Mouse (Mus musculus) CH12.LX (cell line): ENCODE data around the gene Ccnd1.

Source experiments
- CTCF ChIP-seq, 2 experiments: IDR thresholded peaks in 1 of 2; conservative IDR thresholded peaks in 1 of 2; 2 replicates each; pipeline ENCODE4 v1.5.1; 2011 to 2012; ENCODE audit warnings: low read depth in 2 of 2, low read length in 2 of 2, improper control_type of control experiment in 1 of 2, inconsistent platforms in 1 of 2, mild to moderate bottlenecking in 1 of 2, moderate library complexity in 1 of 2
- MAZ ChIP-seq: IDR thresholded peaks from 2 replicates; pipeline ENCODE4 v1.6.1; 2012; ENCODE audit warnings: low read depth, mild to moderate bottlenecking, inconsistent platforms, low read length, improper control_type of control experiment, moderate library complexity
- MXI1 ChIP-seq: IDR thresholded peaks from 2 replicates; pipeline ENCODE4 v1.6.1; 2011; ENCODE audit warnings: mild to moderate bottlenecking, low read depth, low read length, improper control_type of control experiment
- MYC ChIP-seq: IDR thresholded peaks from 2 replicates; pipeline ENCODE4 v1.6.1; 2011; ENCODE audit warnings: low read depth, mild to moderate bottlenecking, improper control_type of control experiment, low read length

DNA sequence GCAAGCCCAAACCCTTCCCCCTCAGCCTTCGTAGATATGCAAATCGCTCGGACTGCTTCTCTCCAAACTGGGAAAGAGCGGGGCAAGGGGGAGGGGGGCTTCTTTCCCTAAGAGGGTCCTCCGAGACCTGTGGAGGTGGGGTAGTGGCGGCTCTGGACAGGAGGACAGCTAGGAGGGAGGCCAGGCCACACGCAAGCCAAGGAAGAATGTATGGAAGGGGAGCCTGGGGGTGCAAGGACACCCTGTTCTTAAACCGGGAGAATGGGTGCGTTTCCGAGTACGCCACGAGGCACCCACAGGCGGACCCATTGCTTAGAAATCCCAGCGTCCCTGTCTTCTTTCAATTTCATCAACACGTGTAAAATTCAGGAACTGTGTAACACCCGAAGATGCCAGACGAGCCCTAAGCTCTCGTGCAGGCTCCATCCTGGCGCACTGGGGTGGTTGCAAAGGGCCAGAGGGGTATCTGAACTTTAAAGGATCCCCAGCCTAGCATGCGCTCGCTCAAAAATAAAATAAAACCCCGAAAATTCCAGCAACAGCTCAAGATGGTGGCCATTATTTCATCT lies 362 bp upstream of the Ccnd1 start:
- TF ChIP-seq MAZ = no peak
- TF ChIP-seq CTCF (conservative IDR thresholded peaks at IDR 0.05 in 1 of 2, IDR thresholded peaks at IDR 0.05 in 1 of 2; ENCODE audit: low read depth in 2 of 2, low read length in 2 of 2) = no peak
- TF ChIP-seq MXI1 = no peak
- no peak for TF ChIP-seq MYC
